Mouse (Mus musculus) small intestine, adult 2 months (tissue): Measurements from ENCODE around the gene Mrps6.

Experiments
- CTCF ChIP-seq: fragments of 200-500 bp; IDR thresholded peaks from 2 replicates; pipeline ENCODE4 v1.5.1; 2012; ENCODE audit warnings: low read depth, mild to moderate bottlenecking, control low read depth, inconsistent platforms, low read length, moderate library complexity, mixed read lengths; ENCODE audit not compliant: insufficient replicate concordance, insufficient read length; ENCODE audit errors: extremely low read depth
- POLR2A ChIP-seq: fragments of 200-500 bp; IDR thresholded peaks from 2 replicates; pipeline ENCODE4 v1.6.1; 2012; ENCODE audit warnings: low read depth, mild to moderate bottlenecking, control low read depth, inconsistent platforms, low read length, moderate library complexity

- TF ChIP-seq CTCF = no peak
- no peak for TF ChIP-seq POLR2A
Measured at GRCm38 (mm10) chr16:92102115-92102514, 44.0 kb downstream of the Mrps6 start.
